Mouse (Mus musculus): Measurements from ENCODE around the gene Cdkn2d. TPM values are rescaled to one million over a fixed set of nuclear protein-coding genes. Genes with fewer than 3 reads are reported as not detected.
"Not testable (repeated sequence)": the region's sequence is repeated elsewhere in the genome, so short reads cannot be mapped to it uniquely, and the experiment has no call there.

The Cdkn2d gene
- polyA plus RNA-seq, 1 experiment from 2014 or later, result 114 TPM

GRCm38 (mm10) chr9:21273094-21273493, 18.1 kb downstream of the Cdkn2d start:
- Histone ChIP-seq H3K36me3 (peaks cover 98% of the 10 kb centered on the region), H3K4me2 (no peak overlapping the region), H3K27ac (replicated peaks) (no peak overlapping the region), H3K9ac (no peak overlapping the region), H3K4me1 (replicated peaks) (no peaks in the 10 kb centered on the region), H3K27me3 (no peaks in the 10 kb centered on the region), H3K9me3 (no peaks in the 10 kb centered on the region), H3K4me3 (no peak overlapping the region)
- ATAC-seq (ENCODE audit: low read depth), result no peak
- WGBS, result 88% methylated on average over 8 of the region's 8 CpGs

DNA sequence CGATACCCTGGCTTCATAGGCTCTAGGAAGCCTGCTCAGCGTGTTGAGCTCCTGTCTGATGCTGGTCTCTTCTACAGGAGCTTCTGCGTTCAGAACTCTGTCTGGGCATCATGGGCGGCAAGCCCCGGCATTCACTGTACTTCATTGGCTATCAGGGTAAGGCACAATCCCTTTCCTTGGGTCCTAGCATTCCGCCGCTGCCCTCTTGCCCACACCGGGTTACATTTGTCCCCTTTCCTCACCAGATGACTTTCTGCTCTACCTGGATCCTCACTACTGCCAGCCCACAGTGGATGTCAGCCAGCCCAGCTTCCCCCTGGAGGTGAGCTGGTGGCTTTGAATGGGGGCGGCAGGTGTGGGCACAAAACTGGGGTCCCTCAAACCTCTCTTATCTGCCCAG, 18.8 kb downstream of the Cdkn2d start:
- Histone ChIP-seq H3K9me3 (no peaks in the 10 kb centered on the region), H3K27me3 (no peaks in the 10 kb centered on the region), H3K4me2 (no peak overlapping the region), H3K36me3 (peaks cover 96% of the 10 kb centered on the region), H3K4me3 (no peak overlapping the region), H3K9ac (no peak overlapping the region), H3K27ac (replicated peaks) (no peak overlapping the region), H3K4me1 (replicated peaks) (no peaks in the 10 kb centered on the region; the same call in 1 of the 2 replicates)
- ATAC-seq (ENCODE audit: low read depth), result no peak
- 91% methylated on average over 9 of the region's 9 CpGs for WGBS

DNA sequence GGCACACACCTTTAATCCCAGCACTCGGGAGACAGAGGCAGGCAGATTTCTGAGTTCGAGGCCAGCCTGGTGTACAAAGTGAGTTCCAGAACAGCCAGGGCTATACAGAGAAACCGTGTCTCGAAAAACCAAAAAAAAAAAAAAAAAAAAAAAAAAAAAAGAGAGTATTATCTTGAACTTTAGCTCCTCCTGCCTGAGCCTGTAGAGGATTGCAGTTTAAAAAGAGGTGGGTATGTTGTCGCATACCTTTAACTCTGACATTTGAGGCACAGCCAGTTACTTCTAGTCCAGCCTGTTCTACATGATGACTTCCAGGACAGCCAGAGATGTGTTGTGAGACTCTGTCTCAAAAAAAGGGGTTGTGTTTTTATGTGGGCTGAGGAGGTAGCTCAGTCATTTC, 21.6 kb downstream of the Cdkn2d start:
- H3K4me1 ChIP-seq (replicated peaks), result peaks cover 17% of the 10 kb centered on the region
- not testable (repeated sequence) for H3K4me3 ChIP-seq; H3K9me3 ChIP-seq; ATAC-seq (ENCODE audit: low read depth); H3K27ac ChIP-seq (replicated peaks); H3K4me2 ChIP-seq; H3K9ac ChIP-seq; H3K27me3 ChIP-seq
- H3K36me3 ChIP-seq, result peaks cover 74% of the 10 kb centered on the region
- 83% methylated on average over 5 of the region's 5 CpGs for whole genome bisulfite sequencing

GRCm38 (mm10) chr9:21268305-21268704, 22.9 kb downstream of the Cdkn2d start:
- no peaks in the 10 kb centered on the region for H3K9me3 ChIP-seq
- H3K4me2 ChIP-seq, result no peak overlapping the region
- WGBS, result 95% methylated on average over 16 of the region's 16 CpGs
- H3K36me3 ChIP-seq, result peaks cover 61% of the 10 kb centered on the region
- no peaks in the 10 kb centered on the region for H3K27me3 ChIP-seq
- ATAC-seq (ENCODE audit: low read depth), result no peak
- no peak overlapping the region for H3K4me3 ChIP-seq
- H3K4me1 ChIP-seq (replicated peaks), result peaks cover 20% of the 10 kb centered on the region
- H3K27ac ChIP-seq (replicated peaks), result no peak overlapping the region
- no peak overlapping the region for H3K9ac ChIP-seq

DNA sequence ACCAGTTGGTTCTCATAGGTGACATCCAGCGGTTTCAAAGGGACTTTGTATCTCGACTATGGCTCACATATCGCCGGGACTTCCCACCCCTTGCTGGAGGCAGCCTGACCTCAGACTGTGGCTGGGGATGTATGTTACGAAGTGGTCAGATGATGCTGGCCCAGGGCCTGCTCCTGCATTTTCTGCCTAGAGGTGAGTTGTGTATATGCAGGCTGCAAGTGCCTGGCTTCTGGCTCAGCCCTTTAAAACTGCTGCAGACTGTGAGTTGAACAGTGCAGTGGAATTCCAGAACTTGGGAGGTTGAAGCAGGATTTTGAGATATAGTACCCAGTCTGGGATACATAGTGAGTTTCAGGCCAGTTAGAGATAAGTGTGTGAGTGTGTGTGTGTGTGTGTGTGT, 24.3 kb downstream of the Cdkn2d start:
- H3K27ac ChIP-seq (replicated peaks), result no peak overlapping the region
- H3K9ac ChIP-seq, result peak overlapping the region; percentile 79
- no peak overlapping the region for H3K4me3 ChIP-seq
- no peaks in the 10 kb centered on the region for H3K9me3 ChIP-seq
- H3K27me3 ChIP-seq, result no peaks in the 10 kb centered on the region
- peak overlapping the region; percentile 83 for H3K4me2 ChIP-seq
- WGBS, result 85% methylated on average over 5 of the region's 5 CpGs
- H3K4me1 ChIP-seq (replicated peaks), result peaks cover 20% of the 10 kb centered on the region
- H3K36me3 ChIP-seq, result peaks cover 47% of the 10 kb centered on the region
- ATAC-seq (ENCODE audit: low read depth), result no peak

GRCm38 (mm10) chr9:21265611-21266010, 25.6 kb downstream of the Cdkn2d start:
- Histone ChIP-seq H3K27me3 (no peaks in the 10 kb centered on the region), H3K4me2 (peak overlapping the region; percentile 83), H3K36me3 (peaks cover 34% of the 10 kb centered on the region), H3K9me3 (no peaks in the 10 kb centered on the region), H3K27ac (replicated peaks) (peak overlapping the region; percentile 80), H3K4me3 (peak overlapping the region; percentile 76), H3K4me1 (replicated peaks) (peaks cover 20% of the 10 kb centered on the region), H3K9ac (peak overlapping the region; percentile 79)
- ATAC-seq (ENCODE audit: low read depth), result peak; percentile 26
- 6% methylated on average over 11 of the region's 11 CpGs for WGBS

DNA sequence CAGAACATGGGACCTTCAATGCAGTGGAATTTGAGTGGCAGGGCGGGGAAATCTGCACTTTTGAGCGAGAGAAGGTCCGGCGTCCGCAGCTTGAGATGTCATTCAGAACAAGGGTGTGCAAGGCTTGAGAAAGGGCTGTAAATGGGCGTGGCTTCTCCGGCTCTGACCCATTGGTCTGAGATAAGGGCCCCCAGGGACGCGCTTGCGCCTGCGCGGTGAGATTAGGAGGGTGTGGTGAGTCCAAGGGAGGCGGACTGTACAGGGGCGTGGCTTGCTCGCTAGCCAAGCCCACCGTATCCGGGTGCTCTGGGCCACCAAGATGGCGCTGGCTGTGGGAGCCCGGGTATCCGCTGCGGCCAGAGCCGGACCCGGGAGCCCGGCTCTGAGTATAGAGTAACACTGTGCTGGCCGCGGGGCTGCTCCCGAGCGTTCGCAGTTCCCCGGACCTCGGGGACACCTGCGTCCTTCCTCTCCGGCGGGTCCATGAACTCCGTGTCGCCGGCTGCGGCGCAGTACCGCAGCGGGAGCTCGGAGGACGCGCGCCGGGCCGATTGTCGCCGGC, 26.1 kb downstream of the Cdkn2d start, which contains the start of gene Atg4d:
TSS of gene Atg4d (plus strand) at position 294 of the 562 bp plus-strand sequence.
- H3K9ac ChIP-seq, result peak within 1 kb of the TSS; percentile 79
- H3K4me1 ChIP-seq (replicated peaks), result peaks cover 20% of the 10 kb centered on the region
- WGBS, result under 1% methylated on average over 49 of the region's 49 CpGs
- H3K27ac ChIP-seq (replicated peaks), result peak within 1 kb of the TSS; percentile 80
- peaks cover 29% of the 10 kb centered on the region for H3K36me3 ChIP-seq
- H3K27me3 ChIP-seq, result peaks cover 2% of the 10 kb centered on the region; the same call in 1 of the 2 replicates
- no peaks in the 10 kb centered on the region for H3K9me3 ChIP-seq
- peak; percentile 98 for ATAC-seq (ENCODE audit: low read depth)
- peak within 1 kb of the TSS; percentile 83 for H3K4me2 ChIP-seq
- peak within 1 kb of the TSS; percentile 76 for H3K4me3 ChIP-seq

DNA sequence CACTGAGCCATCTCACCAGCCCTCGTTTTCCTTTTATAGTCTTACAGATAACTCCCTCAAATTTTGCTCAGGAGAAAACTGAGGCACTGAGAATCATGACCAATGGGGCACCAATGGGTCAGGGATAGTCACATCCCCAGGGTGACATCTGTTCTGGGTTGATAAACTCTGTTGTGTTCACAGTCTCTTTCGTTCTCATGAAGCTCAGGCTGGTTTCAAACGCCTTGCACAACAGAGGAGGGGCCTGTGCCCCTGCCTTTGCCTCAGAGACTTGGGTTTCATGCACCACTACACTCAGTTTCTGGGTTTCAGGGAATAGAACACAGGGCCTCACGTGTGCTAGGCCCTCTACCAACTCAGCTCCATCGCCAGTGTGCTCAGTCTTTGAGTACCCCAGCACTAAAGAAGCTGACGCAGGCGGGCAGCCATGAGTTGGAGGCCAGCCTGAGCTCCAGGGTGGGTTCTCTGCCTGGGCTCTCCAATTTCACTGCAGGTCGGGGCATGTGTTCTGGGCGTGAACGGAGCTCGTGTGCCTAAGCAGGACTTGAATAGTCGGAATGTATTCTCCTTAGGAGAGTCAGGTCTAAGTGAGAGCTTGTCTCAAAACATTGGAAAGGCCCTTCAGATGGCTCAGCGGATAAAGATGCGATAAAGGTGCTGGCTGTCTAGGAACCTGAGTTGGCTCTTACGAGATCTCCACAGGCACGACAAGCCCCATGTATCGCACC, 26.8 kb downstream of the Cdkn2d start:
- H3K9me3 ChIP-seq, result no peaks in the 10 kb centered on the region
- peaks cover 3% of the 10 kb centered on the region for H3K27me3 ChIP-seq
- peak overlapping the region; percentile 80 for H3K27ac ChIP-seq (replicated peaks)
- peak overlapping the region; percentile 68 for H3K9ac ChIP-seq
- WGBS, result 19% methylated on average over 17 of the region's 17 CpGs
- peak overlapping the region; percentile 83 for H3K4me2 ChIP-seq
- H3K36me3 ChIP-seq, result peaks cover 24% of the 10 kb centered on the region
- ATAC-seq (ENCODE audit: low read depth), result peak; percentile 28
- H3K4me3 ChIP-seq, result peak overlapping the region; percentile 76
- peaks cover 20% of the 10 kb centered on the region for H3K4me1 ChIP-seq (replicated peaks)

DNA sequence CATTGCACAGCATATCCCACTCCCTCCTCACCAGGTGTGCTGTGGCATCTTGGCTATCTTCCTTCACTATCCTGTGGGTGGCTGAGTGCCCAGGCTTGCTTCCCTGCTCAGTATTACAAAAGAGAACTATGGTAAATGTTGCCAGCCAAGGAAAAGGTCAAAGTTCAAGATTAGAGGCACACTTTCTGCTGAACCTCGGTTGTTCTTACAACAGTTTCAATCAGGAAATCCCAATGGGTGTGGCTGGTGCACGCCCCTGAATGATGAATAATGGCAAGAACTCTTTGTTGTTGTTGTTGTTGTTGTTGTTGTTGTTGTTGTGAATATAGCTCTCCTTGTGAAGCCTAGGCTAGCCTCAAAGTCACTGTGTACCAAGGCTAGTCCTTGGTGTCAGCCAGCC, 29.4 kb downstream of the Cdkn2d start:
- H3K9ac ChIP-seq, result no peak overlapping the region
- no peaks in the 10 kb centered on the region for H3K9me3 ChIP-seq
- H3K4me3 ChIP-seq, result no peak overlapping the region
- H3K4me2 ChIP-seq, result no peak overlapping the region
- WGBS, result 67% methylated on average over 2 of the region's 2 CpGs
- no peak for ATAC-seq (ENCODE audit: low read depth)
- peaks cover 2% of the 10 kb centered on the region; the same call in 1 of the 2 replicates for H3K36me3 ChIP-seq
- peaks cover 3% of the 10 kb centered on the region for H3K27me3 ChIP-seq
- peaks cover 18% of the 10 kb centered on the region for H3K4me1 ChIP-seq (replicated peaks)
- no peak overlapping the region for H3K27ac ChIP-seq (replicated peaks)

DNA sequence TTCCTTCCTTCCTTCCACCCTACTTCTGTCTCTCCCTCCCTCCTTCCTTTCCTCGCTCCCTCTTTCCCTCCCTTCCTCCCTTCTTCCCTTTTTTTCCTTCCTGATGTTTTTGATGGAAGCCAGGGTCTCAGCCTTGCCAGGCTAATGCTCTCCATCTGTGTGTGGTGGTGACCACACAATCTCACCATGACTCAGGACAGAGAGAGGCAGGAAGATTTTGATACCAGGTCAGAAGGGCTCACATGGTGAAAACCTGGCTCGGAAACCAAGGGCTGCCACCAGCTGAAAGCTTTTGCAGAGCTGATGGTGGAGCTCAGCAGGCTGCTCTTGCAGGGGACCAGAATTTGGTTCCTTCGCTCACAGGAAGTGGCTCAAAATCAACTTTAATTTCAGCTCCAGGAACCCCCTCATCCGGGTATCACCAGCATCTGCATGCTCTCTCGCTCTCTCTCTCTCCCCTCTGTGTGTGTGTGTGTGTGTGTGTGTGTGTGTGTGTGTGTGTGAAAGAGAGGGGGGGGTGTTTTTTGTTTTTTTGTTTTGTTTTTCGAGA, 30.6 kb downstream of the Cdkn2d start:
- no peak for ATAC-seq (ENCODE audit: low read depth)
- WGBS, result 79% methylated on average over 6 of the region's 6 CpGs
- Histone ChIP-seq H3K9ac (no peak overlapping the region), H3K4me2 (no peak overlapping the region), H3K4me1 (replicated peaks) (peaks cover 5% of the 10 kb centered on the region), H3K36me3 (no peaks in the 10 kb centered on the region), H3K4me3 (no peak overlapping the region), H3K9me3 (no peaks in the 10 kb centered on the region), H3K27me3 (peaks cover 3% of the 10 kb centered on the region), H3K27ac (replicated peaks) (no peak overlapping the region)

- not testable (repeated sequence) for H3K36me3 ChIP-seq
- WGBS, result 73% methylated on average over 4 of the region's 4 CpGs
Measured at GRCm38 (mm10) chr9:21256349-21256748, 34.9 kb downstream of the Cdkn2d start.

GRCm38 (mm10) chr9:21254690-21255089, 36.5 kb downstream of the Cdkn2d start:
- Histone ChIP-seq H3K4me1 (replicated peaks) (no peaks in the 10 kb centered on the region), H3K4me3 (no peak overlapping the region), H3K27ac (replicated peaks) (no peak overlapping the region), H3K4me2 (no peak overlapping the region), H3K9ac (no peak overlapping the region), H3K36me3 (no peaks in the 10 kb centered on the region), H3K9me3 (no peaks in the 10 kb centered on the region), H3K27me3 (peaks cover 35% of the 10 kb centered on the region)
- ATAC-seq (ENCODE audit: low read depth), result no peak

More at GRCm38 (mm10) chr9:21256349-21256748, 34.9 kb downstream of the Cdkn2d start:
- H3K9ac ChIP-seq; H3K27ac ChIP-seq (replicated peaks); H3K4me2 ChIP-seq; H3K4me1 ChIP-seq (replicated peaks); ATAC-seq (ENCODE audit: low read depth); H3K9me3 ChIP-seq; H3K4me3 ChIP-seq: not testable (repeated sequence)
- H3K27me3 ChIP-seq, result peaks cover 22% of the 10 kb centered on the region

Data from neural tube, embryonic 13.5 days (tissue).